Mouse (Mus musculus): ENCODE data around the gene Atxn7l1.

GRCm38 (mm10) chr12:33335410-33335809, 187.9 kb downstream of the Atxn7l1 start:
- TF ChIP-seq MAFK (IDR thresholded peaks at IDR 0.05; ENCODE audit: insufficient read depth, low read depth, low read length) (no peak), HCFC1 (IDR thresholded peaks at IDR 0.05; ENCODE audit: borderline replicate concordance, insufficient read depth, low read length) (no peak), ZC3H11A (IDR thresholded peaks at IDR 0.05; ENCODE audit: borderline replicate concordance, low read depth, low read length) (no peak)
